Mouse (Mus musculus) spleen, embryonic (tissue): Measurements from ENCODE around the gene Prl3d2.
"Not testable (repeated sequence)": the region's sequence is repeated elsewhere in the genome, so short reads cannot be mapped to it uniquely, and the experiment has no call there.

Experiments used
- CTCF ChIA-PET: fragments of 350-600 bp; sonication (Branson Sonifier 250); formaldehyde crosslinking; loops from one replicate; lab custom pipeline; 2022; lab: Charles Lee

Gene Prl3d2

DNA sequence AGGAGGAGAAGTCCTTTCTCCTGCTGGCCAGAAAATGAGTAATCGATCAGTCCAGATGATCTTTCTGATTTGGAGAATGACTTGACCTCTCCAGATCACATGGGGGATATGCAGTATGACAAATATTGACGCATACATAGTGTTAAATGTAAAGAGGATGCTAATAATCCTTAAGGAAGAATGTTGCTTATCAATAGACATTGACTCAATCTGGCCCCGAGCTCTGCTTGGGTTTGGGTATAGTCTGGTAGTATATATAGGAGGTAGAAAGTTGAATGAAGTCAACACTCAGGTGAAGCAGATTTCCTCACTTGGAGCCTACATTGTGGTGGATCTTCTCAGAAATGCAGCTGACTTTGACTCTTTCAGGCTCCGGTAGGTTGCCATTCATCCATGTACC lies at the start of gene Prl3d2:
Prl3d2 (plus strand) TSS at position 301 of the 400 bp plus-strand sequence.
- CTCF ChIA-PET, result not testable (repeated sequence)

DNA sequence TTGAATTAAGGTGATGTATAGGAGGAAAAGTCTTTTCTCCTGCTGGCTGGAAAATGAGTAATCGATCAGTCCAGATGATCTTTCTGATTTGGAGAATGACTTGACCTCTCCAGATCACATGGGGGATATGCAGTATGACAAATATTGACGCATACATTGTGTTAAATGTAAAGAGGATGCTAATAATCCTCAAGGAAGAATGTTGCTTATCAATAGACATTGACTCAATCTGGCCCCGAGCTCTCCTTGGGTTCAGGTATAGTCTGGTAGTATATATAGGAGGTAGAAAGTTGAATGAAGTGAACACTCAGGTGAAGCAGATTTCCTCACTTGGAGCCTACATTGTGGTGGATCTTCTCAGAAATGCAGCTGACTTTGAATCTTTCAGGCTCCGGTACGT lies 27.6 kb upstream of the Prl3d2 start, which contains the start of gene Prl3d1:
Prl3d1 (plus strand) TSS at position 301 of the 400 bp plus-strand sequence.
- CTCF ChIA-PET, result not testable (repeated sequence)

DNA sequence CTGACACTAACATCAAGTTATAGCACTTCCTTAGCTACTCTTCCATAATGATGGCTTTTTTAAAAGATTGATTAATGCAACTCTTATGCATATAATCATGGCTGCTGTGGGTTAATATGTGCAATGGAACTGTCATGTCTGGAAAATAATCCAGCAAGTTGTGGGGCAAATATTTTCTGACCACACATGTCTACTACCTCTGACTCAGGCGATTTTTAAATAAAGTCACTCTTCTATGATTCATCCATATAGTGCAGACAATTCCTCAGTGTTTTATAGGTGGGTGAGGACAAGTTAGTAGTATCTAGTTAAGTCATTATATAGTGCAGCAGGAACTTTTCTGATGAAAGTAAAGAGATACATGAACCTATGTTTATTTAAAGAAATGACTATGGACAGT lies 26.8 kb downstream of the Prl3d2 start:
- CTCF ChIA-PET, result no interaction called here

DNA sequence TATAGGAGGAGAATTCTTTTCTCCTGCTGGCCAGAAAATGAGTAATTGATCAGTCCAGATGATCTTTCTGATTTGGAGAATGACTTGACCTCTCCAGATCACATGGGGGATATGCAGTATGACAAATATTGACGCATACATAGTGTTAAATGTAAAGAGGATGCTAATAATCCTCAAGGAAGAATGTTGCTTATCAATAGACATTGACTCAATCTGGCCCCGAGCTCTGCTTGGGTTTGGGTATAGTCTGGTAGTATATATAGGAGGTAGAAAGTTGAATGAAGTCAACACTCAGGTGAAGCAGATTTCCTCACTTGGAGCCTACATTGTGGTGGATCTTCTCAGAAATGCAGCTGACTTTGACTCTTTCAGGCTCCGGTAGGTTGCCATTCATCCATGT lies 35.0 kb downstream of the Prl3d2 start, which contains the start of gene Prl3d3:
Prl3d3 (plus strand) TSS at position 301 of the 400 bp plus-strand sequence.
- CTCF ChIA-PET, result not testable (repeated sequence)
